Mouse (Mus musculus): ENCODE measurements at regions not wholly inside any gene's neighbourhood (a gene's known extent, or its start where the extent isn't known, plus 50 kb on each side); places are given as distances from the start of the nearest gene placed in this dataset.

DNA sequence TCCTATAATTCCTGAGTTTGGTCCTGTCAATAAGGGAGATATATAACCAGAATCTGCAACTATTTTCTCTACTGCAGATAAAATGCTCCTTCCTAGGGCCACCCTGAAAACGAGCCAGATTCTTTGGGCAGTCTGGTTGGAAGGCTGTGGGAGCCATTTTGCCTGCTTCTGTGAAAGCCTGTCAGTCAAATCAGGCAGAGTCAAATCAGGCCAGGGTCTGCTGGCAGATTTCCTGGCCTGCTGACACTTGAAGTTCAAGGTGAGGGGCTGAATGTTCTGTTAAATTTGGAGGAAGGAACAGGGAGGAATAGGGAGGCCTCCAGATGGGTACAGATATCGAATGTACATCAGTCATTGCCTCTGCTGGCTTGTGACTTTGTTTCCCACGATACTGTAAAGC lies 206.0 kb upstream of the Pkn2 start:
- DNase-seq (ENCODE audit: low read depth, low spot score) = no peak

GRCm38 (mm10) chr3:143078310-143078709 lies 196.5 kb upstream of the Pkn2 start:
- DNase-seq (ENCODE audit: low read depth, low spot score) = no peak

DNA sequence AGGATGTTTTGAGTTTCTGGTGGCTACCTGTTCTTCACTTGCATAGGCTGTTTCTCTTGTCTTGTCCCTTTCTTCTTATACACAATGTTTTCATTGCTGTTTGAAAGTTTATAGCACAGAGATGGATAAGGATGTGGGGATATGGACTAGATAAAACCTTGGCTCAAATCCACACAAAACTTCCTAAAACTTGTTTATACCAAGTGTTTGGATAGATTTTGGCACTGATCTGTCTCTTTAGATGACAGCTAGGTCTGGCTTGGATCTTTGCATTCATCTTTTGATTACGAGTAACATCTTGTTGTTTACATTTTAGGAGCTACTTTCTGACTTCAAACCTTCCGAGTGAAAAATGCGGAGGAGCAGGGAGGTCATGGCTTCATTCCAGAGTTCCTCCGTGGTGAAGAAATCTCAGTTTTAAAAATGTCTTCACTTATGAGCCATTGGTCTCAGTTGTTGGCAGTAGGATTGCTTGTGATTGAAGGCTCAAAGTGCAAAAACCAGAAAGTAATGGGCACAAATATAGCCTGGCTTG lies 190.1 kb upstream of the Pkn2 start:
- no peak for DNase-seq (ENCODE audit: low read depth, low spot score)

DNA sequence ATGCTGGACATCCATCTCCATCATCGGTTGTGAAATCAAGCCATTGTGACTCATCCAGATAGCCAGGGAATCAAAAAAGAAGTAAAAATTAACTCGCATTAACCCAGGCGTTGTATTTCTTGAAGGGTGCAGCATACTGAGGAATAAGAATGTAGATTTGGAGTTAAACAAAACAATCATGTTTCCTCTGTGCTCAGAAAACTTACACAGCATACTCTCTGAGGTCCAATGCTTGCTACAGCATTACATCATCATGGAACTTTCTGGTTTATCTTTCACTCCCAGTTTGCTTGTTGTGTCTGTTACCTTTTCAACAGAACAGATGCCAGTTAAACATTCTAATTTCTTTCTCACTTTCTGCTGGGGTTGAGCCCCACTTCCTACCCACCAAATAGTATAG lies 173.1 kb upstream of the Pkn2 start:
- DNase-seq (ENCODE audit: low read depth, low spot score) = no peak

DNA sequence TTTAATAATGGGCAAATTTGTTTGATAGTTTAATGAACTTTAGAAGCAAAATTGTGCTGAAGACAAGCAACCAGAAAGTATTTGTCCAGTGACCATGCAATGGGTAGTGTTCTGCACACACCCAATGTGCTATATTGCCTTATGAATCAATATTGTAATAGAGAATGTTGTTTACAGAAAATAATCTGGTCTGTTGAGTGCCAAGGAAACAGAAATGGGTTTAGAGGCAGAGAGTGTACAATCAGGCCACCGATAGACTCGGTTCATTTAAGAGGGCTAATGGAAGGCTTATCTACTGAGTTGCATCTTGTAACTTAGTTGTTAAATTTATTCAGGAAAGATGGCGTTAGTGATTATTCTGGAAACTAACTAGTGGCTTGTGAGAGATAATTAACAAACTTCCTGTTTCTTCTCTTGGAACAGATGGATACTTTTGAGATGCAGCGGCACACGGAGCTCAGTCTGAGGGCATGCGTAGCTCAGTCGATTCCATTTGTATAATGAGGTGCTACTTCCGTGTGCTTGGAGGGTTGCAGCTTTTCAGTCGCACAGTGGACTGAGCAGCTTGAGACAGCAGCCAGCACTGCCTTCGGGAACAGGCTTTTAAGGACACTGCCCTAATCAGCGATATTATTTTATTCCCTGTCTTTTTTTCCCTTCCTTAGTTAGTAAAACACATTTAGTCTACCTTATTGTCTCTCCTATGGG lies 171.6 kb upstream of the Pkn2 start:
- DNase-seq (ENCODE audit: low read depth, low spot score) = no peak

- no peak for DNase-seq (ENCODE audit: low read depth, low spot score)
Observed at GRCm38 (mm10) chr3:143040666-143041065, 158.9 kb upstream of the Pkn2 start.

GRCm38 (mm10) chr3:143036108-143036507 lies 154.3 kb upstream of the Pkn2 start:
- DNase-seq (ENCODE audit: low read depth, low spot score) = no peak

DNA sequence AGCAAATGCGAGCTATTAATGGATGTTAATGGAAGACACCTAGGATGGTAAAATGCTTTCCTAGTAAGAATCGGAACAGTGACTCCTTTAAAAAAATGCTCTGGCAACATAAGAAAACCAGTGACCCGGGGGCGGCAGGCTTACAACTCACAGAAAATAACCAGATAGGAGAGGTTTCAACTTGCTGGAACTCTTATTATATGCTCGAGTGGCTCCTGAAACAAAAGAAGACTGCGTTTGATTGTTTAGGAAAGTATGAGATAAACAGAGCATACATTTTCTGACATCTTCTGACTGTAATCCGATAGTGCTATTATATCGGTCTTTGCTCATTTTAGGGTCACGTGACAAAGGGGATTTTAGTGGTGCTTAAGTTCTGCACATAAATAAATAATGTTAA lies 152.8 kb upstream of the Pkn2 start:
- DNase-seq (ENCODE audit: low read depth, low spot score) = no peak

DNA sequence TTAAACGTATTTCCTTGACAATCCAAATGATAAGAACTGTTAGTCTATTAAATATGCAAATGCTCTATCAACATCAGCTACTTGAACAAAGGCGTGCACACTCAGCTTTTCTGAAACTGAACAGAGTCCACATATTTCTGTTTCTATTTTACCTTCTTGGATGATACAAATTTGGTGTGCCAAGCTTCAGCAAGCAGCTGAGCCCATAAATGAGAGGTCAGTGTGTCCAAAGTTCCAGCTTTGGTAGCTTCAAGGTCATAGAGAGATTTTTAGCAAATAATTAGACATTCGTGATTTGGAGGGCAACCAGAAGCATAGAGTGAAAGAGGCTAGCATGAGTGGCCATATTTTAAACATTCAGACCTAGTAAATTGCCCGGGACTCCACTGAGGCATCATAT lies 140.7 kb upstream of the Pkn2 start:
- DNase-seq (ENCODE audit: low read depth, low spot score) = no peak

GRCm38 (mm10) chr3:143021159-143021871 lies 139.5 kb upstream of the Pkn2 start:
- DNase-seq (ENCODE audit: low read depth, low spot score) = no peak

GRCm38 (mm10) chr3:143017480-143017879 lies 135.7 kb upstream of the Pkn2 start:
- no peak for DNase-seq (ENCODE audit: low read depth, low spot score)

DNA sequence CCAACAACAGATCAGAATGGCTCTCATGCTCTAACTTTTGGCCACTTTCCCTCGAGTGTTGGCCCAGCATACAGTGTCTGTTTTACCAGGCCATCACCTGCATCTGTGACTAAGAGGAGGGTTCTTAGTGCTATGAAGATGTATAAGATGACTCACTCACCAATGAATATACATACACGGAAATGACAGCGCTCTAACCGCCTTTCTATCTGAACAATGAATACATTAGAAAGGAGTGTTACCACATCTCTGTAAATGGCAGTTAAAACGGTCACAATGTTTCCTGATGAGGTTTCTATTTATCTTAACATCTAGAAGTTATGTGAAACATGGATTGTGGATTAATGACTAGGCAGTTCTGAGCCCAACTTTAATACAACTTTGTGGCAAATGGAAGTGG lies 135.0 kb upstream of the Pkn2 start:
- no peak for DNase-seq (ENCODE audit: low read depth, low spot score)

DNA sequence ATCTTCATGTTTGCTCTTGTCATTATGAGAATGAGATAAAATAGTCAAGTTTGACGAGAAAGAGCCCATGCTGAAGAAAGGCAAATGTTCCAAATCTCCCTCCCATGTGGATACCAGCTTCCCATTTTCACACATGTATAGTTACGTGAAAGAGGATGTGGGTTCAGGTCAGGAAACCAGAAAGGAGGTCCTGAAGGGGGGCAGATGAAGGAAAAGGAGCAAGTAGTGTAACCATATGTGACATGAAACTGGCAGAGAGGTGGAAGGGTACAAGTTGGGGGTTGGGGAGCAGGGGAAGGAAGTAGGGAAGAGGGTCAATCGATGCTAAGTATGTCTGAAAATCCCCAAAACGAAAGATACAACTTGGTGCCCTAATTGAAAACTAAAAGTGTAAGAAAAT lies 132.6 kb upstream of the Pkn2 start:
- DNase-seq (ENCODE audit: low read depth, low spot score) = no peak

DNA sequence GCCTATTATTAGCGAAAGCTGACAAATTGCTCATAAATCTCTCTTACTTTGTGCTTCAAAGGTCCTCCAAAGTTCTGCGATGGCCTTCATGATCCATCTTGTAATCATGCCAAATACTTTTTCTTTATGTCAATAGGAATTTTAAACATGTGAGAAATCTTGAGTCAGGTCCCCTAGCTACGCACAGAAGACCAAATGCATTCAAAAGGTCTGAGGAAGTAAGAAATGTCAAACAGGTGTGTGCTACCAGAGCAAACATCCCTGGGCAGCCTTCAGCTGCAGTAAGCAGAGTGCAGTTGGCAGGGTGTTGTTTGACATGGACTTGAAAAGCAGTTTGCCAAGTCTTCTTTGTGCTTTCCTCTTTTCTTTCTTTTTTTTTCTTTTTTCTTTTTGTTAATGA lies 125.2 kb upstream of the Pkn2 start:
- no peak for DNase-seq (ENCODE audit: low read depth, low spot score)

DNA sequence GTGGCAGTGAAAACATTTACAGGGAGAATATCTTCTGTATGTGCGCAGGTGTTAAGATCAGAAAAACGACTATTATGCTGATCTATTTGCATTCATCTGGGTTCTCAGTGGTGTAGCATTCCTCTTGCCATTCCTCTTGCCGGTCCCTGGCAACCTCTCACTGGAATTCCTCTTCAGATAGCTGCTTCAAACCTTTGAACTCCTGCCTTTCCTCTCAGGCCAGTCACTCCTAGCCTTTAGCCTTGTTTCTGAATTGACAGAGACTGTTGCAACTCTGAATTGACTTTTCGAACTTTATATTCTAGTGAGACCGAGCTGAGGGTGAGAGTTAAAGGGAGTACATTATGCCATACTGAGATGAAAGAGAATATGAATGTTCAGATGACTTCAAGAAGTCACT lies 120.1 kb upstream of the Pkn2 start:
- no peak for DNase-seq (ENCODE audit: low read depth, low spot score)

DNA sequence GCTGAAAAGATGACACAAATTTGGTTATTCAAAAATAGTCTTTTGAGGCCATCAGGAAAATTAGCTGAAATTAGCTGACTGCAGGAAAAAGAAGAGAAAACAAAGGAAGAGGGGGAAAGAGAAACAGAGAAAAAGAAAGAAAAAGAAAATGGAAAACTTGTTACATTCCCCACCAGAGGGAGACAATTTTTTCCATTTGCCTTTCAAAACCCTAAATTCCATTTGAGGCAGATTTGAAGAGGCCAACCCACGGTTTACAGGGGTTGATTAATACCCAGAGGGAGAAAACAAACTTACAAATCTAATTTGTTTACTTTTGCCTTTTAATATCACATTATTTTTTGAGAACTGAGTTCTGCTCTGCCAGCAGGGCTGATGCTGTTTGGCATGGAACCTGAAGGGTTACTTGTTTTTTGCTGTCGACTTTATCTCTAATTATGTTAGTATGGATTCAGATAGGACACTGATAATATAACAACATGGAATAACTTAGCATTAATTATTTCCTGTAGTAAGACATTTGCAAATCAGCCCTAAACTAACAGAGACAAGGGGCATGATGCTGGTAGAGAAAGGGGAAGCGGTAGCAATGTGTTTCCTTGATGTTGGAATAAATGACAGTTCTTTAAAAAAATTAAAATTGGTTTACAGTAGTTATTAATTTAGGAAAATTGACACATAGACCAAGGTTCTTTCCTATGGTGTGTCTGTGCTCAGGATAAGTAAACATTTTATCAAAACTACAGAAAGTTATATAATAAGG lies 114.4 kb upstream of the Pkn2 start:
- DNase-seq (ENCODE audit: low read depth, low spot score) = no peak

DNA sequence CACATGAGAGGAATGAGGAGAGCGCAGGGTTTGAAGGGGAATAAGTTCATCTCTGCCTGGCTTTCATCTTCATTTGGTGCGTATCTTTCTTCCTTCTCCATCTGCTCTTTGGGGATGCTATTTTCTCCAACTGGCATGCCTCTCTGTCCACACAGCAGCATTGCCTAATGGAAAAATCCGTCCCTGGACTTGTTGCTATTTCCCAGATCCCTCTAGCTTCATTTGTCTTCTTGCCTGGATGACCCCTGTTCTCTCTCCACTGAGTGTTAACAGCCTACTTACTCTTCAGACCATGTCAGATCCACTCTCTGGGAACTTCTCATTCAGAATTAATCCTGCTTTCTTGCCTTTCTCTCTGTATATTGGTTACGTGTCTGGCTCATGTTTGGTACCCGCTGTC lies 102.7 kb upstream of the Pkn2 start:
- no peak for DNase-seq (ENCODE audit: low read depth, low spot score)

- DNase-seq (ENCODE audit: low read depth, low spot score) = no peak
Observed at GRCm38 (mm10) chr3:142981221-142981620, 99.4 kb upstream of the Pkn2 start.

DNA sequence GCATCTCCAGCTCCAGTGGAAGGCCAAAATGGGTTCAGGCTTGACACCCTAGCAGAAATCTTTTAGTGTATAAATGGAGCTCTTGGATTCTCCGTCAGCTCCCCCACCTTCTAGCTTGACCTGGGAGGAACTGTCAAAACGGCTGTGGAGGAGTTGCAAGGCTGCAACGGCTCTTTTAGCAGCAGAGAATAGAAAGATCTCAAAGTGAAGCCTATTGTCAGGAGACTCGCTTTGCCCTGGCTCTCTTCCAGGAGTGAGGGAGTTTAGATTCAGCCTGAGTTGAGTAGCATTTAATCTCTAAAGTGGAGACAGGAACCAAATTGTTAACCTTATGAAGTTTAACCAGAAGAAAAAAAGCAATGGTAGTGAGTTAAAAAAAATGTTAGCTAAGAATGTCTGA lies 97.4 kb upstream of the Pkn2 start:
- no peak for DNase-seq (ENCODE audit: low read depth, low spot score)

GRCm38 (mm10) chr3:142976519-142977394 lies 95.0 kb upstream of the Pkn2 start:
- DNase-seq (ENCODE audit: low read depth, low spot score) = no peak

DNA sequence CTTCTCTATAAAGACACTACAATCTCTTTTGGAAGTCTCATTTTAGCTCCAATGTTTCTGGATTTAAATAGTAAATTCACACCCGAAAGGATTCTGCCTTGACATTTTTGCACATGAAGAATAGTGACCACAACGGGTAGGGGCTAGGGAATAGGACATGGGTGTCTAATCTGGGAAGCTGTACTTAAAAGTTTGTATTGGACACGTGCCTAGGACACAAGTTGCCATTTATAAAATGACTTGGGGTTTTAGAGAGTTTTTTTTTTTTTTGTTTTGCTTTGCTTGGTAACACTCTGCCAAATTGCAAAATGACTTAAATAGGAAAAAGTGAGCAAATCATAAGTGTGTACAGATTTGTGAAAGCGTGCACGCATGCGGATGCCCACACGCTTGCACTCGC lies 93.8 kb upstream of the Pkn2 start:
- no peak for DNase-seq (ENCODE audit: low read depth, low spot score)

DNA sequence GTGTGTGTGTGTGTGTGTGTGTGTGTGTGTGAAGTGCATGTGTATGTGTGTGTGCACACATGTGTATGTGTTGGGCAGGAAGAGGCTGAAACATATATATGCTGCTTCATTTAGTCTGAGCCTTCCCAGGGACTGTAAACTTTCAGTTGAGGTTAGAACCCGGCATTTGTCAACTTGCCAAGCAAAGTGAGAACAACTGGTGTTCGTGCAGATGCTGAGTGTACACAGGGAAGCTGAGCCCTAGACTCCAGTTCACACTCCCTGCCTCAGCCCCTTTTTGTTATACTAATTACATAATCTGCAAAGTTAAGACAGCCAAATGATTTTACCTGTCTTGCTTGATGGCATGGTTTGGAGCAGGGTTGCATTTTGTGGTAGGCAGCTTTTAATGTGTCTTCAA lies 87.7 kb upstream of the Pkn2 start:
- no peak for DNase-seq (ENCODE audit: low read depth, low spot score)
